Comparison of ENCODE assay signal across 12 mouse cellular contexts in the genomic region with DNA sequence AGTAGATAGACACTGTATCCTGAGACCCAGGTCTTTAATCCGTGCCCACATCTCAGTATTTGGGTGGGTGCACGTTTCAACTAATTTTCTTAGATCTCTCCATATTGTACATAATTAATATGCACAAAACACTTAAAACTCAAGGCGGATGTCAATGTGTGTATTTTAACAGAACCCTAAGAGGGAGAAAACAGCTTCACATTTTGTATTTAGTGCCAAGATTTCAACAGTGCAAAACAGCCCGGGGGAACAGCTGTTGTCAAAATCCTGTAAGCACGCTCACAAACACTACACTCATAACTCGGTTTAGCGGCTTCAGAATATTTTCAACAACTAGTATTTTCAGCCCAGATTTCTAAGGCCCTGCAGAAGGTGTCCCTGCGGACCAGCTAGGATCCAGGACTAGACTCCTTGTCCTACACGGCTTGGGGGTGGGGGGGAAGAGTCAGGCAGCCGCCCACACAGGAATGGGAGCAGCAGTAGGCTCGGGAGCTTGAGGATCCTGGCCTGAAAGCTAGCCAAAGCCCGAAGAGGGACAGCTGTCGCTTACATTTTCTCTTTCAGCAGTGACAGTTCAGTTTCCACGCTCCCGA. TPM values are rescaled to one million over a fixed set of nuclear protein-coding genes. Genes with fewer than 3 reads are reported as not detected.
DNase-seq lines count a peak whose midpoint lies in the region; ATAC-seq lines count a peak whose summit lies in the region.
"Had no signal": no experiment of that assay in that cellular context is flagged by ENCODE, and none has a peak within 500 bp of the region (broad histone marks: within the 10 kb centered on the region; RNA-seq: fewer than 3 reads in every experiment).

No protein-coding gene starts in this region.

- no peaks in the 10 kb centered on the region; the same call in 1 of the 2 replicates for H3K36me3 ChIP-seq in midbrain, embryonic 11.5 days (ENCODE audit: control insufficient read depth, insufficient read depth, low read length)
- no peaks in the 10 kb centered on the region for H3K36me3 ChIP-seq in midbrain, embryonic 16.5 days (ENCODE audit: control insufficient read depth, insufficient read depth, low read length)
- no peaks in the 10 kb centered on the region for H3K36me3 ChIP-seq in hindbrain, embryonic 12.5 days
- H3K36me3 ChIP-seq: stomach, embryonic 15.5 days had no signal

- peak; percentile 50 for DNase-seq in embryo, embryonic 11 days
- DNase-seq in embryo, embryonic 10 days (ENCODE audit: low spot score) = no peak
- DNase-seq in midbrain, embryonic 11.5 days (ENCODE audit: low spot score, missing footprints) = peak; percentile 96
- peak; percentile 45 for DNase-seq in retina, embryonic 14.5 days (ENCODE audit: low spot score)
- DNase-seq in left cerebral cortex, postnatal 36 days (ENCODE audit: low spot score in 2 of 2) = no peak
- no peak for DNase-seq in cerebellum, adult 11 months
- DNase-seq: cerebellum, adult 9-10 months had no signal

- 2% methylated on average over 15 of the region's 15 CpGs for WGBS in midbrain, embryonic 11.5 days
- WGBS in midbrain, embryonic 16.5 days = 1% methylated on average over 15 of the region's 15 CpGs
- WGBS in hindbrain, embryonic 12.5 days = under 1% methylated on average over 15 of the region's 15 CpGs

- H3K27ac ChIP-seq in midbrain, embryonic 11.5 days (ENCODE audit: low read depth, low read length) = no peak overlapping the region
- no peak overlapping the region for H3K27ac ChIP-seq in midbrain, embryonic 16.5 days (ENCODE audit: low read length)
- H3K27ac ChIP-seq in hindbrain, embryonic 12.5 days = no peak overlapping the region
- H3K27ac ChIP-seq: heart, adult 2 months; stomach, embryonic 15.5 days had no signal

- intact Hi-C loops in left cerebral cortex, postnatal 36 days (cut with DNase I) = no loop called here

- no peak for ATAC-seq in midbrain, embryonic 11.5 days (ENCODE audit: low FRiP score)
- no peak for ATAC-seq in midbrain, embryonic 16.5 days
- ATAC-seq in hindbrain, embryonic 12.5 days (ENCODE audit: low FRiP score) = no peak

- no peaks in the 10 kb centered on the region for H3K9me3 ChIP-seq in midbrain, embryonic 11.5 days (ENCODE audit: control insufficient read depth, low read length)
- H3K9me3 ChIP-seq in midbrain, embryonic 16.5 days (replicated peaks; ENCODE audit: control insufficient read depth, low read length, poor library complexity, severe bottlenecking) = no peaks in the 10 kb centered on the region; the same call in 1 of the 2 replicates
- H3K9me3 ChIP-seq in hindbrain, embryonic 12.5 days (replicated peaks) = no peaks in the 10 kb centered on the region
- H3K9me3 ChIP-seq: stomach, embryonic 15.5 days had no signal

- peaks cover 95% of the 10 kb centered on the region for H3K27me3 ChIP-seq in midbrain, embryonic 11.5 days (ENCODE audit: control insufficient read depth, insufficient read depth, low read length)
- peaks cover 77% of the 10 kb centered on the region for H3K27me3 ChIP-seq in midbrain, embryonic 16.5 days (ENCODE audit: control insufficient read depth, insufficient read depth, low read depth, low read length)
- peaks cover 92% of the 10 kb centered on the region for H3K27me3 ChIP-seq in hindbrain, embryonic 12.5 days

- H3K4me3 ChIP-seq in midbrain, embryonic 11.5 days (ENCODE audit: low read depth, low read length) = peak overlapping the region; percentile 32; the same call in 1 of the 2 replicates
- H3K4me3 ChIP-seq in midbrain, embryonic 16.5 days (ENCODE audit: low read depth, low read length) = no peak overlapping the region
- peak overlapping the region; percentile 42 for H3K4me3 ChIP-seq in hindbrain, embryonic 12.5 days

- no peak overlapping the region for H3K9ac ChIP-seq in midbrain, embryonic 11.5 days (ENCODE audit: low read length)
- H3K9ac ChIP-seq in midbrain, embryonic 16.5 days (ENCODE audit: low read depth, low read length) = no peak overlapping the region
- H3K9ac ChIP-seq in hindbrain, embryonic 12.5 days = 0 out of 2 replicates have a peak overlapping the region, but pooled peaks have one; percentile 3
- H3K9ac ChIP-seq: stomach, embryonic 15.5 days had no signal

- H3K4me1 ChIP-seq in midbrain, embryonic 11.5 days (ENCODE audit: control insufficient read depth, insufficient read depth, low read length) = peaks cover 14% of the 10 kb centered on the region
- peaks cover 6% of the 10 kb centered on the region; the same call in 1 of the 2 replicates for H3K4me1 ChIP-seq in midbrain, embryonic 16.5 days (ENCODE audit: control insufficient read depth, insufficient read depth, low read length)
- peaks cover 9% of the 10 kb centered on the region for H3K4me1 ChIP-seq in hindbrain, embryonic 12.5 days

- no peak overlapping the region for H3K4me2 ChIP-seq in midbrain, embryonic 11.5 days
- no peak overlapping the region for H3K4me2 ChIP-seq in midbrain, embryonic 16.5 days (ENCODE audit: low read length)
- H3K4me2 ChIP-seq in hindbrain, embryonic 12.5 days (replicated peaks) = peak overlapping the region; percentile 53

RNA-seq across cellular contexts. Expression of gene Tbx15, which starts 14.5 kb away (rescaled TPM):
- 1.6 and 1.8 TPM in 2 replicates for polyA plus RNA-seq in midbrain, embryonic 11.5 days (2014; fragmentation: Nextera tagmentation; extraction: Ambion mirVana)
- polyA plus RNA-seq in midbrain, embryonic 16.5 days (2015; fragmentation: Nextera tagmentation; extraction: Ambion mirVana) = 0.45 and 0.68 TPM in 2 replicates
- polyA plus RNA-seq in hindbrain, embryonic 12.5 days (2016; fragmentation: Nextera tagmentation; extraction: Ambion mirVana) = 9.3 and 12.5 TPM in 2 replicates
- 1 to 10 TPM in 1 of 2 experiments, under 1 TPM in 1; 0.84 to 1.1 TPM for total RNA-seq in left cerebral cortex, postnatal 36 days (2021)
- polyA plus RNA-seq: kidney, embryonic 14.5 days had no signal

Comparison
In these comparisons a context has a peak if more than half of its experiments do, and no peak if none do; other contexts are left out.
1. DNase-seq: peak in embryo, embryonic 11 days (single experiment), midbrain, embryonic 11.5 days (single experiment) and retina, embryonic 14.5 days (single experiment); none in embryo, embryonic 10 days (single experiment), left cerebral cortex, postnatal 36 days (0 of 2) and cerebellum, adult 11 months (single experiment).